Mouse (Mus musculus): Measurements from ENCODE around the gene Angel1. TPM values are rescaled to one million over a fixed set of nuclear protein-coding genes. Genes with fewer than 3 reads are reported as not detected.

The Angel1 gene
- polyA plus RNA-seq (2014; fragmentation: Nextera tagmentation; extraction: Ambion mirVana): 8.4 and 11.6 TPM in 2 replicates

DNA sequence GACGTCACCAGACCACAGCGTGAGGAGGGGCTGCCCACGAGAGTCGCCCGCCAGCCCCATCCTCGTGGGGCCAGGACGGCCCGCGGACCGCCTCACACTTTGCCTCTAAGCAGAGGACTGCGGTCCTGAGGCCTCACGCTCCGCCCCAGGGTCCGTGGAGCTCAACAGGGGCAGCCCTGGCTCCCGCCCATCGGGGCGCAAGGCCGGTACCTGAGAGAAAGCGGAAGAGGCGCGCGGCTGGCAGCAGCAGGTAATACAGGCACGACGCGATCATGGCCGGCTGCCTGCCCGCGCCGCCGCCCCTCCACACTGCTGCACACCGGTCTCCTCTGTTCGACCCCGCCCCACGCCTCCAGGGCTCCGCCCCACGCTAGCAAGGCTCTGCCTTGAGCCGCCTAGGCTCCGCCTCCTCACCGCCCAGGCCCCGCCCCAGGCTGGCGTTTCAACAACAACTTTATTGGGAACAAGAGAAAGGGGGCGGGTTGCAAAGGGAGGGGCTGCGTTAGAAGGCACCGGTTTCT, at the start of gene Angel1:
Angel1 (minus strand) TSS at position 341 of the 521 bp plus-strand sequence.
- H3K4me3 ChIP-seq (ENCODE audit: low read depth, low read length): peak within 1 kb of the TSS; percentile 59
- H3K4me2 ChIP-seq (replicated peaks; ENCODE audit: low read depth, low read length): peak within 1 kb of the TSS; percentile 85
- no peaks in the 10 kb centered on the region for H3K36me3 ChIP-seq (ENCODE audit: control insufficient read depth, insufficient read depth, low read length)
- DNase-seq (ENCODE audit: low spot score): peak; percentile 98
- ATAC-seq (ENCODE audit: low FRiP score): peak; percentile 99
- 0 out of 2 replicates have a peak, but pooled peaks cover 2% of the 10 kb centered on the region for H3K4me1 ChIP-seq (replicated peaks; ENCODE audit: control insufficient read depth, insufficient read depth, low read length)
- WGBS: under 1% methylated on average over 44 of the region's 44 CpGs
- H3K9ac ChIP-seq (ENCODE audit: low read depth, low read length): peak within 1 kb of the TSS; percentile 61
- no peaks in the 10 kb centered on the region for H3K27me3 ChIP-seq (ENCODE audit: control insufficient read depth, insufficient read depth, low read length)
- H3K27ac ChIP-seq (ENCODE audit: low read depth, low read length): no peak within 1 kb of the TSS
- no peaks in the 10 kb centered on the region for H3K9me3 ChIP-seq (ENCODE audit: control insufficient read depth, low read length)

DNA sequence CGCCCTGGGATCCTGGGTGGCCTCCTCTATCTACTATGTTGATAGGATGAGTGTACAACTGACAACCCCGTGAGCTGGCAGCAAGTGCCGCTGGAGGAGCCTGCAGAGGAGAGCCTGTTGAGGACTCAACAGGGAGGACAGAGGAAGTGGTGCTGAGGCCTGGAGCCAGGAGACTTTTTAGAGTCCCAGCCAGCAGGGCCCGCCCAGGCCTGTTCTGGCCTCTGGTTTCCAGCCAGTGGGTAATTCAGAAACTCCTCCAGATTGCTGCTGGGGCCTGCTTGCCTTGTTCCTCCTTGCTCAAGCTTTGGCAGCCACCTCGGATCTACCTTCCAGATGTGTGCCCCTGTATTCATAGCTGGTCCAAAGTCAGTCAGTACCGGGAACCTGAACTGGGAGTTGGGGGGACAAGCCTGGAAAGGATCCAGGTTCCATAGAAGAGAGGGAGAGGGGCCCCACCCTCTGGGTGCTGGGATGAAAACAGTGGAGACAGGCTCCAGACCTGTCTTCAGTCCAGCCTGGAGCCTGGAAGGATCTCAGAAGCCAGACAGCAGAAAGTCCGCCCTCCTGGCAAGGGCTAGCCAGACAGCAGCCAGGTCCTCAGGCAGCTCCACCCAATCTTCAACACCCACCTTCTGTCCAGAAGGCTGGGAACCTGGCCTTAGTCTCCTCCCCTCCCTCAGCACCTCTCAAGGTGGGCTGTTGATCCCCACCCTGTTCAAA, 49.5 kb upstream of the Angel1 start:
- Histone ChIP-seq H3K36me3 (ENCODE audit: control insufficient read depth, insufficient read depth, low read length) (no peaks in the 10 kb centered on the region), H3K27ac (ENCODE audit: low read depth, low read length) (no peak overlapping the region)
- 87% methylated on average over 7 of the region's 7 CpGs for WGBS

DNA sequence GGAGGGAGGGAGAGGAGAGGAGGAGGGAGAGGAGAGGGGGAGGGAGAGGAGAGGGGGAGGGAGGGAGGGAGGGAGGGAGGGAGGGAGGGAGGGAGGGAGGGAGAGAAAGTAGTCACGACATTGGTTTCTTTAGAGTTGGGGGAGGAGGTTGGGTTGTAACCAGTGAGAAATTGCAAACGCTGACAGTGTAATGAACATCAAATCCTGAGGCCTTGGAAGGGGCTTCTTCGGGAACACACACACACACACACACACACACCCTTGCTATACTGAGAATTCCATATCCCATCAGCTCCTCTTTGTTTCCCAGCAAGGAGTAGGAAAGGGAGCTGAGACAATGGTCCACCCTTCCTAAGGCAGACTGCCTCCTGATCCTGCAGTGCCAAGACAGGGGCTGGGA, 46.3 kb upstream of the Angel1 start:
- Histone ChIP-seq H3K36me3 (ENCODE audit: control insufficient read depth, insufficient read depth, low read length) (no peaks in the 10 kb centered on the region), H3K4me1 (replicated peaks; ENCODE audit: control insufficient read depth, insufficient read depth, low read length) (no peaks in the 10 kb centered on the region; the same call in 1 of the 2 replicates), H3K27me3 (ENCODE audit: control insufficient read depth, insufficient read depth, low read length) (peaks cover 2% of the 10 kb centered on the region; the same call in 1 of the 2 replicates), H3K9me3 (ENCODE audit: control insufficient read depth, low read length) (no peaks in the 10 kb centered on the region), H3K4me2 (replicated peaks; ENCODE audit: low read depth, low read length) (no peak overlapping the region), H3K9ac (ENCODE audit: low read depth, low read length) (no peak overlapping the region), H3K27ac (ENCODE audit: low read depth, low read length) (no peak overlapping the region), H3K4me3 (ENCODE audit: low read depth, low read length) (no peak overlapping the region)
- ATAC-seq (ENCODE audit: low FRiP score) (no peak), DNase-seq (ENCODE audit: low spot score) (no peak)
- 28% methylated on average over 3 of the region's 3 CpGs for WGBS

More for the DNA sequence above, 49.5 kb upstream of the Angel1 start:
- DNase-seq (ENCODE audit: low spot score) (no peak), ATAC-seq (ENCODE audit: low FRiP score) (no peak)
- no peaks in the 10 kb centered on the region for H3K9me3 ChIP-seq (ENCODE audit: control insufficient read depth, low read length)
- H3K4me2 ChIP-seq (replicated peaks; ENCODE audit: low read depth, low read length): no peak overlapping the region
- no peak overlapping the region for H3K9ac ChIP-seq (ENCODE audit: low read depth, low read length)
- H3K4me1 ChIP-seq (replicated peaks; ENCODE audit: control insufficient read depth, insufficient read depth, low read length): no peaks in the 10 kb centered on the region
- H3K4me3 ChIP-seq (ENCODE audit: low read depth, low read length): no peak overlapping the region
- H3K27me3 ChIP-seq (ENCODE audit: control insufficient read depth, insufficient read depth, low read length): no peaks in the 10 kb centered on the region

DNA sequence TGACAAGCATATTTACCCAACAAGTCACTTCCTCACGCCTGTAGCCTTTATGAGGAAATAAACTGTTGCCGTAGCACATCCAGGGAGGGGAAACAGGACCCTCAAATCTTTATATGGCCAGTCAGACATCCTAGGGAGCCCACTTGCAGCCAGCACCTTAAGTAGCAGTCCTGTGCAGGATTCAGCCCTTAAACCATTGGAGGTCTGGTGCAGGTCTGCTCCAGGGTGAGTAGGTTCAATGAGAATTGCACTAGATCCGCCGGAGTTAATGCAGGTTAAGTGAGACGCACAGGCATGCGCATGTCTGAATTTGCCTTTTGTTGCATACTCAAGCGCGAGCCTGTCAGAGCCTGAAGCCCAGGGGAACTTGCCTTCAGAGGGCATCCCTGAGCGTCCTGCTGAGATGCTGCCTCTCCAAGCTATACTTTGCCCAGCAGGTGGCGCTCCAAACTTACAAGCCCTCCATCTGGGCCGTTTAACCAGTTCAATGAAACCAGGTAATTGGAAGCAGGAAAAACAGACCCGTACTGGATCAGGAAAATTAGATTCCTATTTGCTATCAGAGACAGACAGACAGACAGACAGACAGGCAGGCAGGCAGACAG, 45.7 kb upstream of the Angel1 start:
- H3K9ac ChIP-seq (ENCODE audit: low read depth, low read length): 0 out of 2 replicates have a peak overlapping the region, but pooled peaks have one; percentile 19
- peak; percentile 62 for ATAC-seq (ENCODE audit: low FRiP score)
- no peak overlapping the region for H3K4me2 ChIP-seq (replicated peaks; ENCODE audit: low read depth, low read length)
- no peak overlapping the region for H3K27ac ChIP-seq (ENCODE audit: low read depth, low read length)
- no peaks in the 10 kb centered on the region for H3K9me3 ChIP-seq (ENCODE audit: control insufficient read depth, low read length)
- H3K4me1 ChIP-seq (replicated peaks; ENCODE audit: control insufficient read depth, insufficient read depth, low read length): no peaks in the 10 kb centered on the region; the same call in 1 of the 2 replicates
- 14% methylated on average over 12 of the region's 12 CpGs for WGBS
- peaks cover 2% of the 10 kb centered on the region; the same call in 1 of the 2 replicates for H3K27me3 ChIP-seq (ENCODE audit: control insufficient read depth, insufficient read depth, low read length)
- no peak overlapping the region for H3K4me3 ChIP-seq (ENCODE audit: low read depth, low read length)
- H3K36me3 ChIP-seq (ENCODE audit: control insufficient read depth, insufficient read depth, low read length): no peaks in the 10 kb centered on the region
- peak; percentile 97 for DNase-seq (ENCODE audit: low spot score)

GRCm38 (mm10) chr12:86770927-86771326, 44.7 kb upstream of the Angel1 start:
- ATAC-seq (ENCODE audit: low FRiP score) (no peak), DNase-seq (ENCODE audit: low spot score) (no peak)
- H3K9me3 ChIP-seq (ENCODE audit: control insufficient read depth, low read length): no peaks in the 10 kb centered on the region
- H3K27ac ChIP-seq (ENCODE audit: low read depth, low read length): no peak overlapping the region
- H3K36me3 ChIP-seq (ENCODE audit: control insufficient read depth, insufficient read depth, low read length): no peaks in the 10 kb centered on the region
- no peak overlapping the region for H3K9ac ChIP-seq (ENCODE audit: low read depth, low read length)
- H3K4me1 ChIP-seq (replicated peaks; ENCODE audit: control insufficient read depth, insufficient read depth, low read length): no peaks in the 10 kb centered on the region; the same call in 1 of the 2 replicates
- H3K4me2 ChIP-seq (replicated peaks; ENCODE audit: low read depth, low read length): no peak overlapping the region
- H3K4me3 ChIP-seq (ENCODE audit: low read depth, low read length): no peak overlapping the region
- 11% methylated on average over 3 of the region's 3 CpGs for WGBS
- peaks cover 2% of the 10 kb centered on the region; the same call in 1 of the 2 replicates for H3K27me3 ChIP-seq (ENCODE audit: control insufficient read depth, insufficient read depth, low read length)

- WGBS: 39% methylated on average over 4 of the region's 4 CpGs
- Histone ChIP-seq H3K9me3 (ENCODE audit: control insufficient read depth, low read length) (no peaks in the 10 kb centered on the region), H3K27ac (ENCODE audit: low read depth, low read length) (no peak overlapping the region), H3K27me3 (ENCODE audit: control insufficient read depth, insufficient read depth, low read length) (peaks cover 2% of the 10 kb centered on the region; the same call in 1 of the 2 replicates), H3K4me2 (replicated peaks; ENCODE audit: low read depth, low read length) (no peak overlapping the region), H3K9ac (ENCODE audit: low read depth, low read length) (no peak overlapping the region), H3K4me3 (ENCODE audit: low read depth, low read length) (no peak overlapping the region), H3K4me1 (replicated peaks; ENCODE audit: control insufficient read depth, insufficient read depth, low read length) (no peaks in the 10 kb centered on the region; the same call in 1 of the 2 replicates), H3K36me3 (ENCODE audit: control insufficient read depth, insufficient read depth, low read length) (no peaks in the 10 kb centered on the region)
- no peak for DNase-seq (ENCODE audit: low spot score)
- no peak for ATAC-seq (ENCODE audit: low FRiP score)
Measured at GRCm38 (mm10) chr12:86770261-86770670, 44.0 kb upstream of the Angel1 start.

DNA sequence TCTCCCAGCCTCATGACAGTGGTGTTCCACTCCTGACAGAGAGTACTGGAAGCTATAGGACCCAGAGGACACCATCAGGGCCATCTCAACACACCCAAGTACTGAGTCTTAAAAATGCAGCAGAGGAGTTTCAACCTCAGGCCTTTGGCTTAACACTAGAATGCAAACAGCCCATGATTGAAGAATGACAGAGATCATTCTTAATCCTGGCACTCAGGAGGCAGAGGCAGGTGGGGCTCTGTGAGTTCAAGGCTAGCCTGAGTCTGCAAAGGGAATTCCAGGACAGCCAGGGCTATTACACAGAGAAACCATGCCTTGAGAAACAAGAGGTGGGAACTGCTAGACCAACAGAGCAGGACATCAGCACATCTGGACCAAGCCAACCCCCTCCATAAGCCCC, 43.6 kb upstream of the Angel1 start:
- H3K27ac ChIP-seq (ENCODE audit: low read depth, low read length): no peak overlapping the region
- no peaks in the 10 kb centered on the region; the same call in 1 of the 2 replicates for H3K4me1 ChIP-seq (replicated peaks; ENCODE audit: control insufficient read depth, insufficient read depth, low read length)
- H3K4me2 ChIP-seq (replicated peaks; ENCODE audit: low read depth, low read length): no peak overlapping the region
- no peak overlapping the region for H3K9ac ChIP-seq (ENCODE audit: low read depth, low read length)
- no peak for DNase-seq (ENCODE audit: low spot score)
- H3K9me3 ChIP-seq (ENCODE audit: control insufficient read depth, low read length): no peaks in the 10 kb centered on the region
- H3K36me3 ChIP-seq (ENCODE audit: control insufficient read depth, insufficient read depth, low read length): no peaks in the 10 kb centered on the region
- H3K4me3 ChIP-seq (ENCODE audit: low read depth, low read length): no peak overlapping the region
- H3K27me3 ChIP-seq (ENCODE audit: control insufficient read depth, insufficient read depth, low read length): peaks cover 2% of the 10 kb centered on the region; the same call in 1 of the 2 replicates
- no peak for ATAC-seq (ENCODE audit: low FRiP score)

DNA sequence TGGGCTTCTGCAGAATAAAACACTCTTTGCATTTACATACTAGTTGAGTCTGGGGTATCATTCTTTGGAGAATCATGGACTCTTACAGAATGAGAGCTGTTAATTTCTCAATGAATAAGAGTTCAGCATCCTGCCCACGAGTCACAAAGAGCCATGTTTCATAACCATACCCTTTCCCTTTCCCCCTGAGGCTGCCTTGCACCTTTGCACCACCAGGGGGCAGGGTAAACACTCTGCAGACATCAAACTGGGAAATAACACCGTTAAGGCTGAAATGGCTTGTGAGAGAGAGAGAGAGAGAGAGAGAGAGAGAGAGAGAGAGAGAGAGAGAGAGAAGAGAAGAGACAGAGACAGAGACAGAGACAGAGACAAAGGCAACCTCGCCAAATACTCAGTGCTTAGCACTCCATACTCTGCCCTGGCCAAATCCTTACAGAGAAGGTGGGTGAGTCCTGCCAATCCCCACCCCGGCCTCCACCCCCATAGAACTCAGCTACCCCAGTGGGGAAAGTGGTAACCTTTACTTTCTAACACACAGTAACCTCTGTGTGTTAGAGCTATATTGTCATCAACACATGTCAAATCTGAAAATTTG, 42.8 kb upstream of the Angel1 start:
- H3K4me2 ChIP-seq (replicated peaks; ENCODE audit: low read depth, low read length): no peak overlapping the region
- no peak overlapping the region for H3K9ac ChIP-seq (ENCODE audit: low read depth, low read length)
- no peak for ATAC-seq (ENCODE audit: low FRiP score)
- no peak overlapping the region for H3K27ac ChIP-seq (ENCODE audit: low read depth, low read length)
- H3K9me3 ChIP-seq (ENCODE audit: control insufficient read depth, low read length): no peaks in the 10 kb centered on the region
- 30% methylated on average over 4 of the region's 4 CpGs for WGBS
- H3K27me3 ChIP-seq (ENCODE audit: control insufficient read depth, insufficient read depth, low read length): peaks cover 2% of the 10 kb centered on the region; the same call in 1 of the 2 replicates
- H3K4me3 ChIP-seq (ENCODE audit: low read depth, low read length): no peak overlapping the region
- no peaks in the 10 kb centered on the region; the same call in 1 of the 2 replicates for H3K4me1 ChIP-seq (replicated peaks; ENCODE audit: control insufficient read depth, insufficient read depth, low read length)
- no peaks in the 10 kb centered on the region for H3K36me3 ChIP-seq (ENCODE audit: control insufficient read depth, insufficient read depth, low read length)
- DNase-seq (ENCODE audit: low spot score): peak; percentile 90

All from hindbrain, embryonic 11.5 days (tissue).